Mouse (Mus musculus) bone marrow macrophage, adult 2 months (primary cell): ENCODE measurements around the gene Prkcz.

Experiments used
- CTCF ChIP-seq: IDR thresholded peaks from 2 replicates; pipeline ENCODE4 v1.5.1; 2012; ENCODE audit warnings: low read depth, mild to moderate bottlenecking, low read length, moderate library complexity
- POLR2A ChIP-seq: IDR thresholded peaks from 2 replicates; pipeline ENCODE4 v1.6.1; 2012; ENCODE audit warnings: mild to moderate bottlenecking, low read depth, low read length, borderline replicate concordance

- TF ChIP-seq CTCF (no peak), POLR2A (no peak)
Measured at GRCm38 (mm10) chr4:155381974-155382373, 20.8 kb upstream of the Prkcz start.
